Mouse (Mus musculus) intestine, embryonic 16.5 days (tissue): Measurements from ENCODE around the gene Tex36. TPM values are rescaled to one million over a fixed set of nuclear protein-coding genes. Genes with fewer than 3 reads are reported as not detected.

ENCODE experiments used
- ATAC-seq: fragments of 200-750 bp; cut with Nextera tagmentation; 2 replicates; pipeline ENCODE4 v1.8.0; 2017; ENCODE audit warnings: moderate TSS enrichment, moderate library complexity
- H3K27ac ChIP-seq: fragments of 300-500 bp; sonication (generic); 2 replicates; pipeline ENCODE4 v1.5.1; 2014; ENCODE audit warnings: mild to moderate bottlenecking, low read length
- H3K27me3 ChIP-seq: fragments of 300-500 bp; sonication (generic); replicated peaks from 2 replicates; pipeline ENCODE4 v1.6.1; 2014; ENCODE audit warnings: low read length, control low read depth, mixed read lengths; ENCODE audit not compliant: control insufficient read depth, insufficient read depth
- H3K36me3 ChIP-seq: fragments of 300-500 bp; sonication (generic); 2 replicates; pipeline ENCODE4 v1.6.1; 2014; ENCODE audit warnings: low read length, control low read depth; ENCODE audit not compliant: control insufficient read depth, insufficient read depth
- H3K4me1 ChIP-seq: fragments of 300-500 bp; sonication (generic); 2 replicates; pipeline ENCODE4 v1.6.1; 2014; ENCODE audit warnings: low read length, control low read depth, mixed read lengths; ENCODE audit not compliant: control insufficient read depth, insufficient read depth
- H3K4me2 ChIP-seq: fragments of 300-500 bp; sonication (generic); 2 replicates; pipeline ENCODE4 v1.6.1; 2014; ENCODE audit warnings: low read depth, low read length, control low read depth
- H3K4me3 ChIP-seq: fragments of 300-500 bp; sonication (generic); 2 replicates; pipeline ENCODE4 v1.5.1; 2014; ENCODE audit warnings: mild to moderate bottlenecking, low read length
- H3K9ac ChIP-seq: fragments of 300-500 bp; sonication (generic); 2 replicates; pipeline ENCODE4 v1.6.1; 2014; ENCODE audit warnings: low read depth, low read length
- H3K9me3 ChIP-seq: fragments of 300-500 bp; sonication (generic); 2 replicates; pipeline ENCODE4 v1.6.1; 2016; ENCODE audit warnings: low read length, control low read depth; ENCODE audit not compliant: control insufficient read depth
- WGBS: fragments of 180-500 bp; shearing (Covaris S2); extraction: QIAGEN DNeasy Blood & Tissue Kit; methylation state at CpG from one replicate; pipeline ENCODE4 v1.1.7; 2014; 5-methylcytosine and 5-hydroxymethylcytosine counted together
- polyA plus RNA-seq: library from polyadenylated mRNA; unstranded; fragments of >200 nt; fragmentation: Nextera tagmentation; extraction: Ambion mirVana; gene quantifications from 2 replicates; pipeline ENCODE4 v1.2.1, GENCODE M21; 2015

Tex36 gene
- polyA plus RNA-seq, 1 experiment from 2014 or later = 0.13 TPM

GRCm38 (mm10) chr7:133544966-133545365 lies 57.0 kb downstream of the Tex36 start:
- H3K4me1 ChIP-seq = no peaks in the 10 kb centered on the region
- no peak overlapping the region for H3K4me3 ChIP-seq
- H3K9ac ChIP-seq = no peak overlapping the region
- ATAC-seq = no peak
- no peak overlapping the region for H3K27ac ChIP-seq
- 60% methylated on average over 2 of the region's 2 CpGs for WGBS
- no peak overlapping the region for H3K4me2 ChIP-seq
- H3K27me3 ChIP-seq = no peaks in the 10 kb centered on the region
- H3K9me3 ChIP-seq = no peaks in the 10 kb centered on the region
- no peaks in the 10 kb centered on the region for H3K36me3 ChIP-seq

GRCm38 (mm10) chr7:133543131-133543530 lies 58.8 kb downstream of the Tex36 start:
- no peaks in the 10 kb centered on the region for H3K4me1 ChIP-seq
- no peak overlapping the region for H3K27ac ChIP-seq
- H3K4me2 ChIP-seq = no peak overlapping the region
- H3K4me3 ChIP-seq = no peak overlapping the region
- H3K36me3 ChIP-seq = no peaks in the 10 kb centered on the region
- H3K9ac ChIP-seq = no peak overlapping the region
- no peaks in the 10 kb centered on the region for H3K27me3 ChIP-seq
- WGBS = 80% methylated on average over 4 of the region's 4 CpGs
- H3K9me3 ChIP-seq = no peaks in the 10 kb centered on the region
- ATAC-seq = no peak

GRCm38 (mm10) chr7:133537366-133537765 lies 64.6 kb downstream of the Tex36 start:
- no peak for ATAC-seq
- Histone ChIP-seq H3K4me1 (no peaks in the 10 kb centered on the region), H3K9me3 (no peaks in the 10 kb centered on the region), H3K27ac (no peak overlapping the region), H3K27me3 (no peaks in the 10 kb centered on the region), H3K36me3 (no peaks in the 10 kb centered on the region), H3K4me2 (no peak overlapping the region), H3K4me3 (no peak overlapping the region), H3K9ac (no peak overlapping the region)
- 64% methylated on average over 4 of the region's 4 CpGs for WGBS

Other genes starting within 250 kb of the Tex36 start
- 13.7 and 14.1 TPM in 2 replicates for gene Edrf1, start 35.4 kb upstream of the Tex36 start, polyA plus RNA-seq
- gene Mmp21, start 77.9 kb upstream of the Tex36 start, polyA plus RNA-seq = 0.07 TPM in 1 of 2 replicates, not detected in the other
- gene Bccip, start 107.2 kb upstream of the Tex36 start, polyA plus RNA-seq = 134 and 158 TPM in 2 replicates
- 33.5 and 37.2 TPM in 2 replicates for gene Uros, start 107.9 kb upstream of the Tex36 start, polyA plus RNA-seq
- 0.54 and 0.56 TPM in 2 replicates for gene Fank1, start 174.7 kb upstream of the Tex36 start, polyA plus RNA-seq
- gene Dhx32, start 180.6 kb upstream of the Tex36 start, polyA plus RNA-seq = 89.5 and 93.9 TPM in 2 replicates